In the genomic region with DNA sequence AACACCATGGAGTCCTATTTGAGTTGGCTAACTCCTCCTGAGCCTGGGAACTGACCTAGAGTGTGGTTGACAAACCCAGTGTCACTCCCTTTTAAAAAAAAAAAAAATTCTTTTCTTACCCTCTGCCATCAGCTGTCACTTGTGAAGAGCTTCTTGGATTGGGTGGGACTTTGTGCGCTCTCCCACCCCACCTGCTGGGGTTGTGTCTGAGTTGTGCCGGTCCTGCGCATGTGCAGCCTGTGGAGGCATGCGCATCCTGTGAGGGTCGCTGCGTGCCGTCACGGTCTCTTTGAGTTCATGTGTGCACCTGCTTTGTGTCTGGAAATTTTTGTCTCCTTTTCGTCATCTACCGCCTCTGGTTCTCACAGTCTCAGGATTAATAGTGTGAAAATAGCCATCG, we compare ENCODE assay signal across 10 mouse cellular contexts. TPM values are rescaled to one million over a fixed set of nuclear protein-coding genes. Genes with fewer than 3 reads are reported as not detected.
A peak's percentile ranks its signal among the peaks of the same experiment; 100 is the strongest.
DNase-seq lines count a peak whose midpoint lies in the region; ATAC-seq lines count a peak whose summit lies in the region.
"Had no signal": no experiment of that assay in that cellular context is flagged by ENCODE, and none has a peak within 500 bp of the region (broad histone marks: within the 10 kb centered on the region; RNA-seq: fewer than 3 reads in every experiment).

No protein-coding gene starts in this region.

- no peak overlapping the region for H3K4me2 ChIP-seq in kidney, embryonic 14.5 days (replicated peaks; ENCODE audit: low read depth, low read length)
- H3K4me2 ChIP-seq in embryonic facial prominence, embryonic 14.5 days (ENCODE audit: low read depth, low read length): no peak overlapping the region
- peak overlapping the region; percentile 40 for H3K4me2 ChIP-seq in neural tube, embryonic 15.5 days
- H3K4me2 ChIP-seq in heart, embryonic 11.5 days: no peak overlapping the region; the same call in 1 of the 2 replicates

- H3K9me3 ChIP-seq in kidney, embryonic 14.5 days (ENCODE audit: control insufficient read depth, low read length): no peaks in the 10 kb centered on the region
- no peaks in the 10 kb centered on the region for H3K9me3 ChIP-seq in embryonic facial prominence, embryonic 14.5 days (ENCODE audit: control insufficient read depth, low read length)
- H3K9me3 ChIP-seq in neural tube, embryonic 15.5 days (replicated peaks): no peaks in the 10 kb centered on the region
- H3K9me3 ChIP-seq in heart, embryonic 11.5 days (replicated peaks; ENCODE audit: control insufficient read depth, low read length): no peaks in the 10 kb centered on the region

- no peak for DNase-seq in kidney, adult 8-10 months
- peak; percentile 48 for DNase-seq in embryonic facial prominence, embryonic 14.5 days (ENCODE audit: low spot score)
- peak; percentile 14 for DNase-seq in layer of hippocampus, adult 9-11 months
- DNase-seq in spleen, adult 12 weeks (ENCODE audit: low spot score): no peak

- H3K4me3 ChIP-seq in kidney, embryonic 14.5 days (ENCODE audit: low read length): no peak overlapping the region
- no peak overlapping the region for H3K4me3 ChIP-seq in embryonic facial prominence, embryonic 14.5 days (ENCODE audit: low read depth, low read length)
- H3K4me3 ChIP-seq in neural tube, embryonic 15.5 days (replicated peaks): peak overlapping the region; percentile 13; the same call in 1 of the 2 replicates
- no peak overlapping the region for H3K4me3 ChIP-seq in heart, embryonic 11.5 days (ENCODE audit: low read depth, low read length)

- ATAC-seq in kidney, embryonic 14.5 days (ENCODE audit: low FRiP score, low TSS enrichment): peak; percentile 61
- ATAC-seq in embryonic facial prominence, embryonic 14.5 days (ENCODE audit: low read depth): peak; percentile 64; the same call in 1 of the 2 replicates
- peak; percentile 94 for ATAC-seq in neural tube, embryonic 15.5 days (ENCODE audit: low FRiP score)
- ATAC-seq in erythroblast, adult 5-6 weeks (replicated peaks; ENCODE audit: low FRiP score, poor library complexity, severe bottlenecking): no peak
- no peak for ATAC-seq in heart, embryonic 11.5 days (replicated peaks; ENCODE audit: insufficient number of reproducible peaks, low FRiP score, low TSS enrichment)

- no peak overlapping the region for H3K9ac ChIP-seq in kidney, embryonic 14.5 days (ENCODE audit: low read depth, low read length)
- H3K9ac ChIP-seq in embryonic facial prominence, embryonic 14.5 days (ENCODE audit: low read depth, low read length): no peak overlapping the region
- no peak overlapping the region for H3K9ac ChIP-seq in neural tube, embryonic 15.5 days (replicated peaks)
- H3K9ac ChIP-seq in heart, embryonic 11.5 days (ENCODE audit: low read depth, low read length): no peak overlapping the region

- WGBS in kidney, embryonic 14.5 days: 8% methylated on average over 11 of the region's 11 CpGs
- WGBS in embryonic facial prominence, embryonic 14.5 days: 5% methylated on average over 11 of the region's 11 CpGs
- WGBS in neural tube, embryonic 15.5 days: 5% methylated on average over 11 of the region's 11 CpGs
- WGBS in heart, embryonic 11.5 days (ENCODE audit: insufficient replicate concordance): 7% methylated on average over 11 of the region's 11 CpGs

- H3K27me3 ChIP-seq in kidney, embryonic 14.5 days (ENCODE audit: control insufficient read depth, insufficient read depth, low read length): no peaks in the 10 kb centered on the region
- H3K27me3 ChIP-seq in embryonic facial prominence, embryonic 14.5 days (replicated peaks; ENCODE audit: control insufficient read depth, insufficient read depth, low read length): no peaks in the 10 kb centered on the region
- no peaks in the 10 kb centered on the region for H3K27me3 ChIP-seq in neural tube, embryonic 15.5 days (replicated peaks)
- no peaks in the 10 kb centered on the region for H3K27me3 ChIP-seq in heart, embryonic 11.5 days (ENCODE audit: control insufficient read depth, insufficient read depth, low read length)

- no peak overlapping the region for H3K27ac ChIP-seq in kidney, embryonic 14.5 days (ENCODE audit: low read depth, low read length)
- no peak overlapping the region for H3K27ac ChIP-seq in embryonic facial prominence, embryonic 14.5 days (replicated peaks; ENCODE audit: low read depth, low read length)
- H3K27ac ChIP-seq in neural tube, embryonic 15.5 days (replicated peaks): no peak overlapping the region
- H3K27ac ChIP-seq in heart, embryonic 11.5 days (ENCODE audit: low read depth, low read length): no peak overlapping the region

- H3K4me1 ChIP-seq in kidney, embryonic 14.5 days (ENCODE audit: control insufficient read depth, insufficient read depth, low read length): no peaks in the 10 kb centered on the region
- H3K4me1 ChIP-seq in embryonic facial prominence, embryonic 14.5 days (ENCODE audit: control insufficient read depth, insufficient read depth, low read length): no peaks in the 10 kb centered on the region
- no peaks in the 10 kb centered on the region for H3K4me1 ChIP-seq in neural tube, embryonic 15.5 days
- no peaks in the 10 kb centered on the region for H3K4me1 ChIP-seq in heart, embryonic 11.5 days (ENCODE audit: control insufficient read depth, insufficient read depth, low read length)

- H3K36me3 ChIP-seq in kidney, embryonic 14.5 days (ENCODE audit: control insufficient read depth, insufficient read depth, low read length): no peaks in the 10 kb centered on the region
- H3K36me3 ChIP-seq in embryonic facial prominence, embryonic 14.5 days (ENCODE audit: control insufficient read depth, insufficient read depth, low read length): no peaks in the 10 kb centered on the region
- no peaks in the 10 kb centered on the region for H3K36me3 ChIP-seq in neural tube, embryonic 15.5 days
- no peaks in the 10 kb centered on the region for H3K36me3 ChIP-seq in heart, embryonic 11.5 days (ENCODE audit: control insufficient read depth, insufficient read depth, low read length)

RNA-seq across cellular contexts. Expression of a gene that starts 23.6 kb away (rescaled TPM):
- polyA plus RNA-seq in kidney, embryonic 14.5 days (2014; fragmentation: Nextera tagmentation; extraction: Ambion mirVana): not detected in 2 replicates
- 0.09 and 1.1 TPM in 2 replicates for polyA plus RNA-seq in embryonic facial prominence, embryonic 14.5 days (2014; fragmentation: Nextera tagmentation; extraction: Ambion mirVana)
- polyA plus RNA-seq in neural tube, embryonic 15.5 days (2015; fragmentation: Nextera tagmentation; extraction: Ambion mirVana): 0.36 and 0.52 TPM in 2 replicates
- not detected in 2 replicates for total RNA-seq in erythroblast, adult 5-6 weeks (2015; ENCODE audit: low replicate concordance)
- total RNA-seq in erythroblast, adult 5-6 weeks (2017; ENCODE audit: low replicate concordance): not detected in 2 replicates
- not detected in 2 replicates for polyA plus RNA-seq in heart, embryonic 11.5 days (2014; fragmentation: Nextera tagmentation; extraction: Ambion mirVana)
- total RNA-seq: heart, adult 8-10 months; liver, adult 2 months had no signal
- polyA plus RNA-seq: liver, adult 2 months had no signal

RNA-seq across cellular contexts. Expression of a gene that starts 28.2 kb away (rescaled TPM):
- polyA plus RNA-seq in kidney, embryonic 14.5 days (2014; fragmentation: Nextera tagmentation; extraction: Ambion mirVana): not detected in 2 replicates
- polyA plus RNA-seq in embryonic facial prominence, embryonic 14.5 days (2014; fragmentation: Nextera tagmentation; extraction: Ambion mirVana): 4.6 and 6.1 TPM in 2 replicates
- not detected in 2 replicates for polyA plus RNA-seq in neural tube, embryonic 15.5 days (2015; fragmentation: Nextera tagmentation; extraction: Ambion mirVana)
- not detected in 2 replicates for total RNA-seq in erythroblast, adult 5-6 weeks (2015; ENCODE audit: low replicate concordance)
- total RNA-seq in erythroblast, adult 5-6 weeks (2017; ENCODE audit: low replicate concordance): not detected in 2 replicates
- polyA plus RNA-seq in heart, embryonic 11.5 days (2014; fragmentation: Nextera tagmentation; extraction: Ambion mirVana): 0.27 TPM in 1 of 2 replicates, not detected in the other
- total RNA-seq: heart, adult 8-10 months had no signal

RNA-seq across cellular contexts. Expression of a gene that starts 54.6 kb away (rescaled TPM):
- not detected in 2 replicates for polyA plus RNA-seq in kidney, embryonic 14.5 days (2014; fragmentation: Nextera tagmentation; extraction: Ambion mirVana)
- polyA plus RNA-seq in embryonic facial prominence, embryonic 14.5 days (2014; fragmentation: Nextera tagmentation; extraction: Ambion mirVana): 1.1 and 3.5 TPM in 2 replicates
- 0.28 and 0.32 TPM in 2 replicates for polyA plus RNA-seq in neural tube, embryonic 15.5 days (2015; fragmentation: Nextera tagmentation; extraction: Ambion mirVana)
- not detected in 2 replicates for total RNA-seq in erythroblast, adult 5-6 weeks (2015; ENCODE audit: low replicate concordance)
- total RNA-seq in erythroblast, adult 5-6 weeks (2017; ENCODE audit: low replicate concordance): not detected in 2 replicates
- not detected in 2 replicates for polyA plus RNA-seq in heart, embryonic 11.5 days (2014; fragmentation: Nextera tagmentation; extraction: Ambion mirVana)

Comparison
In these comparisons a context has a peak if more than half of its experiments do, and no peak if none do; other contexts are left out.
1. ATAC-seq: peak in kidney, embryonic 14.5 days (single experiment), embryonic facial prominence, embryonic 14.5 days (single experiment) and neural tube, embryonic 15.5 days (single experiment); none in erythroblast, adult 5-6 weeks (single experiment) and heart, embryonic 11.5 days (single experiment).
2. DNase-seq: peak in embryonic facial prominence, embryonic 14.5 days (single experiment) and layer of hippocampus, adult 9-11 months (single experiment); none in kidney, adult 8-10 months (0 of 2) and spleen, adult 12 weeks (single experiment).